Mouse (Mus musculus) T-cell, adult 2 months (primary cell): ENCODE measurements around the gene Palm2.
A peak's percentile ranks its signal among the peaks of the same experiment; 100 is the strongest.

ENCODE experiments used
- DNase-seq: peaks from one replicate; pipeline ENCODE4 v3.0.0; 2022; ENCODE audit warnings: low spot score

The Palm2 gene

GRCm38 (mm10) chr4:57569069-57569355 lies 135.0 kb downstream of the Palm2 start:
- no peak for DNase-seq

GRCm38 (mm10) chr4:57569711-57570110 lies 135.7 kb downstream of the Palm2 start:
- DNase-seq: no peak

DNA sequence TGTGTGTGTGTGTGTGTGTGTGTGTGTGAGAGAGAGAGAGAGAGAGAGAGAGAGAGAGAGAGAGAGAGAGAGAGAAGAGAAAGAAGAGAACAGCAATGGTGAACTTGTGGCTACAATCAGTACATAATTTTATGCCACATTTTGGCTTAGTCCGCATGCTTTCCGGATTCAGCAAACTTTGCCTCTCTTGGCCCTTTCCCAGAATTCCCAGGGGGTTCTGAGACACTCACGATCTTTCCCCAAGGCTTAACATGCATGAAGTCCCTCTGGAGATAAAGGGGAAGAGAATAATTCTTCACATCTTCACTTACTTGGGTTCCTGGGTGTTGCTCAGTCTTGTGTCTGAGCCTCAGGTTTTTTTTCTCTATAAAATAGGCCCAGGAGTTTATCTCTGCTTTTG lies 136.2 kb downstream of the Palm2 start:
- DNase-seq: no peak

DNA sequence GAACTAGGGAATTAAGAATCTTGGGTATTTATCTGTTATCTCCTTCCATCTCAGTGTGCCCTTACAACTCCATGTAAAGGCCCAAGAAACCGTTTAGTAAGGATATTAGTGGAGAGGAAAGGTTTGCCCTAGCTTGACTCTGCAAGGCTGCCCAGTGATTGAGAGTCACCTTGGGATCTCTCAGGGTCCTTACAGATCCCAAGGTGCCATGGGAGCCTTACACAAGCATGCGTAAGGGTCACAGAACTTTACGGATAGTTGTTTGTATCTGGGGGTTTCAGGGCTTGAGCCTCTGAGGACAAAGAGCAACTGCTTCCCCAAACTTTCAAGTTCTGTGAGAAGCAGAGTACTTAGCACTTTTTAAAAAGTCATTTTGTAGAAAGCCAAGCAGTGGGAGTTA lies 140.1 kb downstream of the Palm2 start:
- DNase-seq: no peak

GRCm38 (mm10) chr4:57574646-57575045 lies 140.6 kb downstream of the Palm2 start:
- no peak for DNase-seq

GRCm38 (mm10) chr4:57575686-57576085 lies 141.6 kb downstream of the Palm2 start:
- no peak for DNase-seq

- DNase-seq: no peak
Measured at GRCm38 (mm10) chr4:57576095-57576494, 142.0 kb downstream of the Palm2 start.

GRCm38 (mm10) chr4:57579683-57580082 lies 145.6 kb downstream of the Palm2 start:
- no peak for DNase-seq

- DNase-seq: no peak
Measured at GRCm38 (mm10) chr4:57585281-57585800, 151.3 kb downstream of the Palm2 start.

GRCm38 (mm10) chr4:57586933-57587658 lies 153.0 kb downstream of the Palm2 start:
- DNase-seq: no peak

DNA sequence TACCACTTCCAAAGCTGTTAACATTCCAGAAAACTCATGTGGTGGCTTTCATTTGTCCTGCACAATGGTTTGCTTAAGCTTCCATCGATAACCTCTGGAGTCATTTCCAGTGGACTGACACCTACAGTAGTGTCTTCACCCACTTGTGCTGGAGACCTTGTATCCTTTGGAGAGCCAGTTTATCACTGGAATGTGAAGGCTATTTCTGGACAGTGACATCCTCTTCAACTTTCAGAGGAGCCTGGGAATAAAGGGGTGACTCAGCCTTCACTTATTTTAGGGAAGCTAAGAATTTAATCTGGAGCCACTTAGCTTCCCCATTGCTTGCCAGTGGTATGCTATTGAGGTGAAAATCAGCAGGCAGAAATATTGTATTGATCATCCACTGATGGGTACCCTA lies 154.3 kb downstream of the Palm2 start:
- DNase-seq: no peak

DNA sequence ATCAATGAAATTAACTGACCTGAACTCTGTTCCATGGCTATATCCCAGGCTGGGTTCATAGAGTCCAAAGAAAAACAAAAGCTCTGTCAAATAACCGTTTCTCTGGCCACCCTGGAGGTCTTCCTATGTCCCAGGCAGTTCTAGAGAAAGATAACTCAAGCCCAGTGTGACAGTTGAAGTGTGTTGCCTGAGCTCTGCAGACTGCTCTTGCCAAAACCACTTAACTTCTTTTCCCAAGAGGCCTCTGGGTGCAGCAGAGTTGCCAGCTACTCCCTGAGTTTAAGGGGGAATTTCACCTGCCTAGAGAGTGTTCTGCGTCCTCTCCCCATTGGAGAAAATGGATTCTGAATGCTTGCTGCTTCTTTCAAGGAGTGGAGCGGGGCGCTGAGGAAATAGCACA lies 158.7 kb downstream of the Palm2 start:
- no peak for DNase-seq

- DNase-seq: no peak
Measured at GRCm38 (mm10) chr4:57599946-57600345, 165.9 kb downstream of the Palm2 start.

GRCm38 (mm10) chr4:57600685-57601457 lies 166.8 kb downstream of the Palm2 start:
- DNase-seq: no peak

DNA sequence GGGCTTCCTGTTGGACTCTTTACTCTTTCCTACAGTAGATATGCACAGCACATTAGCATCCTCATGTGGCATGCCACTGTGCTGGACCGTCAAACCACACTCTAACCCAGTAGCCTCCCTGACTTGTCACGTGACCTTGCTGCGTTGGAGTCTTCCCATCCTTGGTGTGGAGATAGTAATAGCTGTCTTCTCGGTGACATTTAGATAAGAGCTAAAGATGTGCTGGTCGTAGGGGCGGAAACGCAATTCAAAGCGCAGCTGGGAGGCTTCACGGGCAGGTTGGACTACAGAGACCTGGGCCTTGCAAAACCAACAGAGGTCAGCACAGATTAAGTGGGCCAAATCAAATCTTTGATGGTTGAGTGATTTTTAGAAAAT lies 167.4 kb downstream of the Palm2 start:
- no peak for DNase-seq

DNA sequence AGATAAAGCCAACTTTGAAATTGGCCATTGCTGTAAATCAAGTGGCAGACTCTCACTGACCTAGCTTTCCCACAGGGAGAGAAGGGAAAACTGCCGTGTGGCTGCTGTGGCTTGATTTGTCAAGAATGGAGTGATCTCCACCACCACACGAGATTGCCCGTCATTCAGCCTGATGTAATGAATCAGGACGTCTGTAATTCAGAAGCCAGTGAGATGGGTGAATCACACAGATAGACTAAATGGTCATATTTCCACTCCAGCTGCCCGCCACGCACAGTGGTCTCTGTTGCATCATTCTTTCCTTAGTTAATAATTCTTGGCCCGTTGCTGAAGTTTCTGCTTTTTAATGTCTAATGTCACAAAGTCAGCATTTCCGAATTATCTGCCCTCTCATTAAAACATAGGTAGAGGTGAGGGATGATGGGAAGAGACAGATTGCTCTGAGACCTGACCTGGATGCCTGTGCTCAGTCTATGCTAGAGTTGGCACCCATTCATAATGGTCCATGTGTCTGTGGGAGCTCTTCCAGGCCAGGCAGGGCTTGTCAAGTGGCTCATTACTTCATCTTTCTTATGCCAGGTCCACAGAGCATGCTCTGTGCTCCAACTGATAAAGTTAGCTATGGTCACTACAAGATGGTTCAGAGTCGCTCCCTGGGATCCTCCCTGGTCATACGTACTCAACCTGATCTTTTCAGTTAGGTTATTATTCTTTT lies 168.0 kb downstream of the Palm2 start:
- no peak for DNase-seq

GRCm38 (mm10) chr4:57606258-57606657 lies 172.2 kb downstream of the Palm2 start:
- DNase-seq: no peak

- DNase-seq: peak; percentile 10
Measured at GRCm38 (mm10) chr4:57607247-57607942, 173.3 kb downstream of the Palm2 start.

DNA sequence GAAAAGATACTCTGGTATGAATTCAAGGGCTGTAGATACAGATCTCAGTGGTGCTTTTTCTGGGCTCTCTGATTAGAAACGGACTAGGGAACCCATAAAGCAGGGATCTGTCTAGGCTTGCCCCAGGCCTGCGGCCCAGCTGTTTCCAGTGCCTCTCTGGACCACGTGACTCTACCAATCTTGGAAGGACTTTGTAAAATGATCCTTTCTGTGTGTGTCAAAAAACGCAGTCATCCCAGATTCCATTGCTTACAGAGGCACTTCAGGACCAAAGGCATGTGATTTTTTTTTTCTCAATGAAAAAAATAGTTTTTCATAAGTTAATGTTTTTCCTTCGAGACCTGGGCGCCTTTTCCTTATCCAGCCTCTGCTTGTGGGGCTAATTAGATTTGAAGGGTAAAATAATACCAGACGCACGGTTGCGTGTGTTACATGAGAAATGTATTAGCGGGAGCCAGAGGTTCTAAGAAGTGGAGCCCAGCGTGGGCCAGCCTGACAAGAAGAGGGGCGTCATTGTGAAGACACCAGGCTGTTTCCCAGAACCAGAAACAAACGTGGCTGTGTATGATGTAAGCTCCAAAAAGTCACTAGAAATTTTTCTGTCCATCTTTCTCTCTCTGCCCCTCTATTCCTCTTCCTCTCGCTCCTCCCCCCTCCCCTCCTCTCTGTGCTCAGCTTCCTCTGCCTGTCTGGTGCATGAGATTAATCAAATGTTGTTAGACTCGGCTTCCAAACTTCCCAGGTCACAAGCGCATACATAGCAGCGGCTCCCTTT lies 177.4 kb downstream of the Palm2 start:
- DNase-seq: no peak

- no peak for DNase-seq
Measured at GRCm38 (mm10) chr4:57612716-57613115, 178.7 kb downstream of the Palm2 start.

- no peak for DNase-seq
Measured at GRCm38 (mm10) chr4:57614686-57615085, 180.6 kb downstream of the Palm2 start.

- DNase-seq: no peak
Measured at GRCm38 (mm10) chr4:57618743-57619142, 184.7 kb downstream of the Palm2 start.
